Mouse (Mus musculus): ENCODE measurements around the gene Aff3. TPM values are rescaled to one million over a fixed set of nuclear protein-coding genes. Genes with fewer than 3 reads are reported as not detected.

Aff3 gene
- polyA plus RNA-seq, 1 experiment from 2014 or later = 2.1 TPM

DNA sequence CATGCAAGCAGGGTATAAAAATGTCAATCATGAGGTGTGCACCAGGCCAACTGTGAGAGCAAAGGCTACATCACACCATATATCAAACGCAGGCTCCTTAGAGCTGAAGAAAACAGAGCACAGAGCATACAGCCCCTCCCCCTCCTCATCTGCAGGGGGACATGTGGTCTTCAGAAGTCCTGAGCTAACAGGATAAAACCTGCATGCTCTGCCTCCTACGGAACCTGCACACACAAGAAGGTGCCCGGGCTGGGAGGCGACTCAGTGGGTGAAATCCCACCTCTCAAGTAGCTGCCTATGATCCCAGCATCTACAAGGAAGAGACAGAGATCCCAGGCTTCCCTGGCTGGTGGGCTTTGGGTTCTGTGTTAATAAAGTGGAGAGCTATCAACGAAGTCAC lies 70.0 kb downstream of the Aff3 start:
- no peaks in the 10 kb centered on the region for H3K27me3 ChIP-seq (replicated peaks)
- no peak for ATAC-seq (ENCODE audit: extremely low read depth, insufficient number of reproducible peaks, low FRiP score, low TSS enrichment)
- no peaks in the 10 kb centered on the region for H3K9me3 ChIP-seq
- no peak overlapping the region for H3K9ac ChIP-seq
- no peak overlapping the region for H3K27ac ChIP-seq (replicated peaks)
- H3K36me3 ChIP-seq = no peaks in the 10 kb centered on the region
- H3K4me1 ChIP-seq = peaks cover 30% of the 10 kb centered on the region
- 68% methylated on average over 5 of the region's 5 CpGs for WGBS
- H3K4me3 ChIP-seq = no peak overlapping the region
- no peak overlapping the region for H3K4me2 ChIP-seq

DNA sequence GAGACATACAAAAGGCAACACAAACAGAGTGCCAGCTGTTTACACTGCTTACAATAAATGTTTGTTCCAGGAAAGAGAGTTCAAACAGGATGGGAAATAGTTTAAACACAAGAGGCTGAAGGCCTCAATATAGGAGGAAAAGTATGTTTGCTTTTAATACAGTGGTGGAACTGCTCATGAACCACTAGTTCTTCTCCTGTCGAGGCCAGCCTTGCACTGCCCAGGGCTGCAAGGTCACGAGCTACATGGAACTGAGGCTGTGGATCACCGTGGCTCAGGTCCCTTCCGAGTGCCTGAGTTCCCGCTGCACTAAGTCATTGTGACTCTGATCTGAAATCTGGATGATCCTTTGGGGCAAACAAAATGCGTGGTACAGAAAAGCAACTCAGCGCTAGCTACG lies 73.6 kb downstream of the Aff3 start:
- Histone ChIP-seq H3K9ac (no peak overlapping the region), H3K4me1 (peaks cover 36% of the 10 kb centered on the region), H3K9me3 (no peaks in the 10 kb centered on the region), H3K27ac (replicated peaks) (no peak overlapping the region), H3K4me2 (no peak overlapping the region), H3K4me3 (no peak overlapping the region), H3K27me3 (replicated peaks) (no peaks in the 10 kb centered on the region), H3K36me3 (no peaks in the 10 kb centered on the region)
- no peak for ATAC-seq (ENCODE audit: extremely low read depth, insufficient number of reproducible peaks, low FRiP score, low TSS enrichment)
- WGBS = 63% methylated on average over 8 of the region's 8 CpGs

DNA sequence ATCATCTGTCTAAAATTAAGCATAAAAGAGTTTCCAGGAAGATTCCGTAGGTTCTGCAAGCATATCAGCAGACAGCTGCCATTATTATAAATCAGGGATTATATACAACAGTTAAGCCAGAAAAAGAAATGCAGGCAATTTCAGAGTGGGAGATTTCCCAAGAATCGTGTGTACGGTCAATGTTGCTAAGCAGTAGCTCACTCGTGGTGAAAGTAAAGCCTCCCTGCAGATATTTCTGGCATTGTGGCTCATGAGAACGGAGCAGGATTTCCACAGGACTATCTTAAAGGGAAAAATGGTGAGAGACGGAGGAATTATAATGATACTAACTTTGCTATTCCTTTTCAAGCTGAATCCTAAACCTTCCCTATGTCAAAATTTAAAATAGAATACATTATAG lies 76.0 kb downstream of the Aff3 start:
- Histone ChIP-seq H3K4me3 (no peak overlapping the region), H3K36me3 (peaks cover 3% of the 10 kb centered on the region; the same call in 1 of the 2 replicates), H3K27me3 (replicated peaks) (no peaks in the 10 kb centered on the region), H3K9me3 (no peaks in the 10 kb centered on the region), H3K9ac (no peak overlapping the region), H3K4me2 (no peak overlapping the region), H3K4me1 (peaks cover 19% of the 10 kb centered on the region), H3K27ac (replicated peaks) (no peak overlapping the region)
- WGBS = 63% methylated on average over 6 of the region's 6 CpGs
- ATAC-seq (ENCODE audit: extremely low read depth, insufficient number of reproducible peaks, low FRiP score, low TSS enrichment) = no peak

DNA sequence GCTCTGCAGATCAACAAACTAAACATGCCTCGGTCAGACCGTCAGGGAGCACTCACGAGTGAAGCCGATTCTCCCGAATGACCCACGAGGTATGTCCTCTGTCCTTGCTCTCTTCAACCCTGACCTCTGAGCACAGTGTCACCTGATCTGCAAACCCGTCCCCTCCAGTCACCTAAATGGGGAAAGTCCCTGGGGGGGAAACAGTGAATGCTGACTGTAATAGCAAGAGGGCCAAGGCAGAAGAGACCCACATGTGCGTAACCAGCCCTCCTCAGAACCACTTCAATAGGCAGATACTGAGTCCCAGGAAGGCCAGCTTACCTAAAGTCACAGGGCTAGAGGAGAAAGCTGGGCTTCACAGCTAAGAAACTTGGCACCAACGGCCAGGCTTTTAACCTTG lies 82.4 kb downstream of the Aff3 start:
- peaks cover 3% of the 10 kb centered on the region; the same call in 1 of the 2 replicates for H3K36me3 ChIP-seq
- no peaks in the 10 kb centered on the region for H3K27me3 ChIP-seq (replicated peaks)
- H3K4me2 ChIP-seq = no peak overlapping the region
- no peak for ATAC-seq (ENCODE audit: extremely low read depth, insufficient number of reproducible peaks, low FRiP score, low TSS enrichment)
- WGBS = 67% methylated on average over 9 of the region's 9 CpGs
- no peak overlapping the region for H3K27ac ChIP-seq (replicated peaks)
- H3K9me3 ChIP-seq = no peaks in the 10 kb centered on the region
- no peak overlapping the region for H3K4me3 ChIP-seq
- no peak overlapping the region for H3K9ac ChIP-seq
- peaks cover 3% of the 10 kb centered on the region; the same call in 1 of the 2 replicates for H3K4me1 ChIP-seq

DNA sequence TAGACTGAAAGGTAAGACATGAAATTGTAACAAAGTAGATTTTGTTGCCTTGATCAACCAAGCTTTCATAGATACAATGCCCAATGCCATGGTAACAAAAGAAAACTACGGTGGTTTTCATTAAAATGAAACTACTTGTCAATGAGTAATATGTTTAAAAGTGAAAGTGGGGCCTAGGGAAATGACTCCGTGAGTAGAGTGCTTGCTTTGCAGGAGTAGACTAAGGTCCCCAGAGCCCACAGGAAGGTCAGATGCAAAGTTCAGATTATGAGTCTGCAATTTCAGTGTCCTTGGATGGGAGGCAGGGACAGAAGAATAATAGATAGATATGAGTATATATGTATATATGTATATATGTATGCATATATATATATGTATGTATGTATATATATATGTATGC lies 84.2 kb downstream of the Aff3 start:
- Histone ChIP-seq H3K4me3 (no peak overlapping the region), H3K36me3 (peaks cover under 1% of the 10 kb centered on the region; the same call in 1 of the 2 replicates), H3K9me3 (no peaks in the 10 kb centered on the region), H3K4me1 (peaks cover 3% of the 10 kb centered on the region; the same call in 1 of the 2 replicates), H3K9ac (no peak overlapping the region), H3K27ac (replicated peaks) (no peak overlapping the region), H3K4me2 (no peak overlapping the region), H3K27me3 (replicated peaks) (no peaks in the 10 kb centered on the region)
- 83% methylated on average over 2 of the region's 2 CpGs for WGBS
- ATAC-seq (ENCODE audit: extremely low read depth, insufficient number of reproducible peaks, low FRiP score, low TSS enrichment) = no peak

DNA sequence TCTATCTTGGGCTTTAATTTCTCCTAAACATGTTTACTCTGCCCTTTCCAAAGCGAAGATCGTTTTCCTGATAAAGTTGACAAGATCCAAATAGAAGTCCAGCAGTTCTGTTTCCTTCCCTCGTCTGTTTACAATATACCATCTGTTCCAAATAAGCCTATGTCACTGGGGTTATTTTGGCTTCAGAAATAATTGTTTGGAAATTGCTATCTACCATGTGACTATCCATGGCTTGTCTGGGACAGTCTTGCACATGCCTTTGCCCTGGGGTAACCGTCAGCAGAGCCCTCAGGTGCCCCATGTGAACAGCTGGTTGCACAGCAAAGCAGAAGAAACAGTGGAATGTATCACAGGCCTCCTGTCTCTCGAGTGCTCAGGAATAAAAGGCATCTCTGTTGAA lies 86.4 kb downstream of the Aff3 start:
- Histone ChIP-seq H3K9ac (no peak overlapping the region), H3K9me3 (no peaks in the 10 kb centered on the region), H3K4me1 (peaks cover 3% of the 10 kb centered on the region; the same call in 1 of the 2 replicates), H3K4me2 (no peak overlapping the region), H3K27ac (replicated peaks) (no peak overlapping the region), H3K36me3 (no peaks in the 10 kb centered on the region), H3K27me3 (replicated peaks) (no peaks in the 10 kb centered on the region), H3K4me3 (no peak overlapping the region)
- no peak for ATAC-seq (ENCODE audit: extremely low read depth, insufficient number of reproducible peaks, low FRiP score, low TSS enrichment)
- 57% methylated on average over 5 of the region's 5 CpGs for WGBS

DNA sequence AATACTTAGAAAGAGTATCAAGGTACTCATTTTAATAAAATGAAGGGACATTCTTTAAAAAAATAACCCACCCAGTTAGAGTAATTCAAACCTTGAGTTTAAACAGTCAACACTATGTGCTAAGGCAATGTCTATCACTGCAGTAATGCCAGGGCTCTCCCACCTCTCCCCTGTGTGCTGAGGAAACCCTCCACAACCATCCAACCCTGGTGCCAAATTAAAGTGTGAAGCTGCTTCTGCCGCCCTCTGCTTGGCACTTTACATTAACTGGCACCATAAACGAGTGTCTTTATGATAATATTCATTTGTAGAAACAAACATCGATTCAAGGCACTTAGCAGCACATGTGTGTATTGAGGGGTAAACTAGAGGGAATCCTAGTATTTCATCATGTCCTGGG lies 97.0 kb downstream of the Aff3 start:
- Histone ChIP-seq H3K9me3 (no peaks in the 10 kb centered on the region), H3K27me3 (replicated peaks) (no peaks in the 10 kb centered on the region), H3K4me3 (no peak overlapping the region), H3K4me2 (no peak overlapping the region), H3K36me3 (no peaks in the 10 kb centered on the region), H3K27ac (replicated peaks) (no peak overlapping the region), H3K9ac (no peak overlapping the region), H3K4me1 (peaks cover 39% of the 10 kb centered on the region)
- no peak for ATAC-seq (ENCODE audit: extremely low read depth, insufficient number of reproducible peaks, low FRiP score, low TSS enrichment)
- 62% methylated on average over 3 of the region's 3 CpGs for WGBS

DNA sequence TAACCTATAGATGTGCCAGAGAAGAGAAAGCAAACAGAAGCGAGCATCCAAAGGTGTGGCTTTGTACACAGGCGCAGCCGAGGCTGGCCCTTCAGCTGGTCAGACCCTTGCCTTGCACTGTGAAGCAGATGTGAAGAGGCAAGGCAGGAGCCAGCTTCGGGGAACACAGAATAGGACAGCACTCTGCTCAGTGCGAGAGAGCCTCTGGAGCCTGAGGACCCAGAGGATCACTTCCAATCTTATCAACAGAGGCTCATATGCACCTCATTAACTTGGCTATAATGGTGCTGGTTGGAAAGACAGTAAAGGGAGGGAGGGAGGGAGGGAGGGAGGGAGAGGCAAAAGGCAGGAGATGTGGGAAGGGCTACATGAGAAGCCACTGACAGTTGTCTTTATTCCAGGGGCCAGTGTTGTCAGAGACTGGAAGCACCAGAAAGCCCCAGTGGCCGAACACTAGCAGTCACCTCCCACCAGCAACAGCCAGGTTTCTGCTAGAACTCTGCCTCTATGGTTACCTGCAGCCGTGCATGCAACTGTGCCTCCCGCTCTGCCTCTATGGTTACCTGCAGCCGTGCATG lies 98.6 kb downstream of the Aff3 start:
- Histone ChIP-seq H3K4me2 (no peak overlapping the region), H3K4me3 (no peak overlapping the region), H3K36me3 (no peaks in the 10 kb centered on the region), H3K4me1 (peaks cover 34% of the 10 kb centered on the region), H3K27me3 (replicated peaks) (no peaks in the 10 kb centered on the region), H3K9me3 (no peaks in the 10 kb centered on the region), H3K27ac (replicated peaks) (0 out of 2 replicates have a peak overlapping the region, but pooled peaks have one; percentile 15), H3K9ac (no peak overlapping the region)
- 50% methylated on average over 9 of the region's 9 CpGs for WGBS
- ATAC-seq (ENCODE audit: extremely low read depth, insufficient number of reproducible peaks, low FRiP score, low TSS enrichment) = no peak

DNA sequence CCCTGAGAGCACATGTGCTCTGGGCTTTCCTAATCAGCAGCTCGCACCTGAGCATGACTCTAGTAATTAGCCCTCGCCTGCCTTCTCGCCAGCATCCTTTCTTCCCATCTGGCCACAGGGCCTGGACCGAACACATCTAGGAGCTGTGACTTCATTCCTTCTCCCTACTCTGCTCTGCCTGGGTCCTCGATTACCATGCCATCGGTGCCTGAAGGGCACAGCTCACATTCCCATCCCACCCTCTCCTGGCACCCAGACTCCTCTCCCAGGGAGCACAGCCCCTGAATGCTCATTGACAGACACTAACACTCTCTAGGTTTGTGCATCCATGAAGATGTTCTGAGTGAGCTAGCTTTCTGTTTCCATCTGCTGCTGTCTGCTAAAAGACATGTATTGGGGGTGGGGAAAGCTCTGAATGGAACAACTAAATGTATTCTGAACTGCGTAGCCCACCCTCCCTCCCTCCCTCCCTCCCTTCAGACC lies 99.4 kb downstream of the Aff3 start:
- ATAC-seq (ENCODE audit: extremely low read depth, insufficient number of reproducible peaks, low FRiP score, low TSS enrichment) = no peak
- H3K9ac ChIP-seq = no peak overlapping the region
- peaks cover 37% of the 10 kb centered on the region for H3K4me1 ChIP-seq
- H3K27ac ChIP-seq (replicated peaks) = no peak overlapping the region
- no peaks in the 10 kb centered on the region for H3K36me3 ChIP-seq
- 69% methylated on average over 7 of the region's 7 CpGs for WGBS
- no peak overlapping the region for H3K4me2 ChIP-seq
- no peaks in the 10 kb centered on the region for H3K9me3 ChIP-seq
- no peak overlapping the region for H3K4me3 ChIP-seq
- H3K27me3 ChIP-seq (replicated peaks) = no peaks in the 10 kb centered on the region

DNA sequence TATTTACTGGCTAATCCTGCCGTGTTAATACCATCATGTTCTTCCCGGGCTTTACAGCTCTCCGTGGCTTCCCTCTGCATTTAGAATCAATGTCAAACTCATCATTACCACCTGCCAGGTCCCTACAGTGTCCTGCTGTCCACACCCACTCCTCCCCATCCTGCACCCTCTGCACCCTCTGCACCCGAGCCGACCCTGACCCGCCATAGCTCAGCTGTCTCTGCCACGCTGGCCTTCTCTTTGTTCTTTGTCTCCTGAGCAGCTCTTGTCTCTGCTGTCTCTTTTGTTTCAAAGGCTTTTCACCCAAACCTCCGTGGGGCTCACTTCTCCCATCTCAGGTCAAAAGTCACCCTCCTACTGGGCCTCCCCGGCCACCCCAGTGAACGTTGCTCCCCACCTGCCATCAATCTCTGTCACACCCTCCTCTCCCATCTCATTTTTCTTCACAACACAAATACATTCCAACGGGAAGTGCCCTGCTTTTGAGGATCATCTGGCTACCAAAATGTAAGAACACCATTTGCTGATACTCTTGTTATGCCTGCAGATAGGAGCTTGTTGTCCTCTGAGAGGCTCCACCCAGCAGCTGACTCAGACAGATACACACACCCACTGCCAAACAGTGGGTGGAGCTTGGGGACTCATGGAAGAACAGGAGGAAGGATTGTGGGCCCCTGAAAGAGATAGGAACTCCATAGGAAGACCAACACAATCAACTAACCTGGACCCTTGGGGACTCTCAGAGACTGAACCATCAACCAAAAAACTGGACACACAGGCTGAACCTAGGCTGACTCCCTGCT lies 102.2 kb downstream of the Aff3 start:
- Histone ChIP-seq H3K4me3 (no peak overlapping the region), H3K9me3 (no peaks in the 10 kb centered on the region), H3K27me3 (replicated peaks) (no peaks in the 10 kb centered on the region), H3K9ac (peak overlapping the region; percentile 16; the same call in 1 of the 2 replicates), H3K27ac (replicated peaks) (peak overlapping the region; percentile 48; the same call in 1 of the 2 replicates), H3K4me2 (peak overlapping the region; percentile 37), H3K4me1 (peaks cover 41% of the 10 kb centered on the region), H3K36me3 (no peaks in the 10 kb centered on the region)
- ATAC-seq (ENCODE audit: extremely low read depth, insufficient number of reproducible peaks, low FRiP score, low TSS enrichment) = no peak
- 28% methylated on average over 11 of the region's 11 CpGs for WGBS

DNA sequence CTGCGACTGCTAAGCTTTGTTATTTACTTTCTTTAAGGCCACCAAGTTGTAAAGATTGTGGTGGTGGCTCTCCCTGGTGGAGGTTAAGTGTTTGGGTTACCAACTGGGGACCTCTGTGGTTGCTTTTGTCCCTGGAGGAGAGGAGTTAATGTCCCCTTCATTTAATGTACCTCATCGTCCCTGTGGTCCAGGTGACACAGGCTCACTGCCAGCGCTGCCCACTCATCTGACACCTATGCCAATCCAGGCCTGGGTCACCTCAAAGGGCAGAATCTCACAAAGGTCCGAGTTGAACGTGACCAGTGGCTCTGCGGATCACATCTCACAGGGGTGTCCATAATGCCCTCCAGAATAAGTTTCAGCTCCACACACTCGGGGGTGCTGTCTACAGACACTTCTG lies 103.4 kb downstream of the Aff3 start:
- peaks cover 41% of the 10 kb centered on the region for H3K4me1 ChIP-seq
- H3K36me3 ChIP-seq = no peaks in the 10 kb centered on the region
- no peak overlapping the region for H3K9ac ChIP-seq
- no peaks in the 10 kb centered on the region for H3K9me3 ChIP-seq
- no peak for ATAC-seq (ENCODE audit: extremely low read depth, insufficient number of reproducible peaks, low FRiP score, low TSS enrichment)
- no peaks in the 10 kb centered on the region for H3K27me3 ChIP-seq (replicated peaks)
- H3K4me2 ChIP-seq = no peak overlapping the region
- no peak overlapping the region for H3K27ac ChIP-seq (replicated peaks)
- 59% methylated on average over 7 of the region's 7 CpGs for WGBS
- no peak overlapping the region for H3K4me3 ChIP-seq
